Mouse (Mus musculus) embryonic facial prominence, embryonic 15.5 days (tissue): ENCODE results near the gene Pirb. TPM values are rescaled to one million over a fixed set of nuclear protein-coding genes. Genes with fewer than 3 reads are reported as not detected.

Experiments used
- ATAC-seq: fragments of 200-750 bp; cut with Nextera tagmentation; 2 replicates; pipeline ENCODE4 v1.8.0; 2017; ENCODE audit warnings: low read depth, moderate TSS enrichment; ENCODE audit not compliant: insufficient number of reproducible peaks, low FRiP score, low TSS enrichment
- H3K27ac ChIP-seq: fragments of 300-500 bp; sonication (generic); replicated peaks from 2 replicates; pipeline ENCODE4 v1.5.1; 2015; ENCODE audit warnings: mild to moderate bottlenecking, inconsistent platforms
- H3K27me3 ChIP-seq: fragments of 300-500 bp; sonication (generic); 2 replicates; pipeline ENCODE4 v1.6.1; 2015; ENCODE audit warnings: inconsistent platforms
- H3K36me3 ChIP-seq: fragments of 300-500 bp; sonication (generic); 2 replicates; pipeline ENCODE4 v1.6.1; 2015; ENCODE audit warnings: mild to moderate bottlenecking, inconsistent platforms
- H3K4me1 ChIP-seq: fragments of 300-500 bp; sonication (generic); 2 replicates; pipeline ENCODE4 v1.6.1; 2015; ENCODE audit warnings: inconsistent platforms
- H3K4me2 ChIP-seq: fragments of 300-500 bp; sonication (generic); replicated peaks from 2 replicates; pipeline ENCODE4 v1.6.1; 2015; ENCODE audit warnings: mild to moderate bottlenecking, inconsistent platforms
- H3K4me3 ChIP-seq: fragments of 300-500 bp; sonication (generic); replicated peaks from 2 replicates; pipeline ENCODE4 v1.5.1; 2015; ENCODE audit warnings: mild to moderate bottlenecking, inconsistent platforms
- H3K9ac ChIP-seq: fragments of 300-500 bp; sonication (generic); 2 replicates; pipeline ENCODE4 v1.6.1; 2015; ENCODE audit warnings: inconsistent platforms
- H3K9me3 ChIP-seq: fragments of 300-500 bp; sonication (generic); replicated peaks from 2 replicates; pipeline ENCODE4 v1.6.1; 2016; ENCODE audit warnings: inconsistent platforms
- whole genome bisulfite sequencing: fragments of 180-500 bp; shearing (Covaris S2); methylation state at CpG from one replicate; pipeline ENCODE4 v1.1.7; 2015; 5-methylcytosine and 5-hydroxymethylcytosine counted together
- polyA plus RNA-seq: library from polyadenylated mRNA; unstranded; fragments of >200 nt; fragmentation: Nextera tagmentation; extraction: Ambion mirVana; gene quantifications from 2 replicates; pipeline ENCODE4 v1.2.1, GENCODE M21; 2015

Pirb gene
- polyA plus RNA-seq, 1 experiment from 2014 or later: 1.4 TPM

- H3K4me3 ChIP-seq: peak overlapping the region; percentile 78
- peak; percentile 16 for ATAC-seq
- H3K36me3 ChIP-seq: peaks cover 40% of the 10 kb centered on the region
- H3K27me3 ChIP-seq: no peaks in the 10 kb centered on the region
- no peaks in the 10 kb centered on the region for H3K9me3 ChIP-seq
- WGBS: 27% methylated on average over 15 of the region's 15 CpGs
- peak overlapping the region; percentile 83 for H3K4me2 ChIP-seq
- peaks cover 30% of the 10 kb centered on the region for H3K4me1 ChIP-seq
- H3K27ac ChIP-seq: peak overlapping the region; percentile 95
- peak overlapping the region; percentile 87 for H3K9ac ChIP-seq
Measured at GRCm38 (mm10) chr7:3664524-3665214, 55.5 kb downstream of the Pirb start.

Other genes with a start within 250 kb of the Pirb start
- gene Tarm1, start 217.8 kb downstream of the Pirb start, polyA plus RNA-seq: 0.17 and 0.81 TPM in 2 replicates
- gene Oscar, start 104.2 kb downstream of the Pirb start, polyA plus RNA-seq: 0.83 and 1.0 TPM in 2 replicates
- gene Ndufa3, start 103.0 kb downstream of the Pirb start, polyA plus RNA-seq: 483 and 493 TPM in 2 replicates
- 27.1 and 28.3 TPM in 2 replicates for gene Tfpt, start 90.5 kb downstream of the Pirb start, polyA plus RNA-seq
- gene Prpf31, start 90.4 kb downstream of the Pirb start, polyA plus RNA-seq: 87.1 and 94.3 TPM in 2 replicates
- gene Cnot3, start 75.1 kb downstream of the Pirb start, polyA plus RNA-seq: 59.0 and 65.3 TPM in 2 replicates
- gene Leng1, start 54.6 kb downstream of the Pirb start, polyA plus RNA-seq: 20.1 and 22.3 TPM in 2 replicates
- 9.5 and 14.3 TPM in 2 replicates for gene Tmc4, start 42.8 kb downstream of the Pirb start, polyA plus RNA-seq
- gene Tsen34, start 27.5 kb downstream of the Pirb start, polyA plus RNA-seq: 275 and 298 TPM in 2 replicates
- gene Mboat7, start 26.9 kb downstream of the Pirb start, polyA plus RNA-seq: 53.8 and 62.4 TPM in 2 replicates
- 1,464 and 1,578 TPM in 2 replicates for gene Rps9, start 16.4 kb downstream of the Pirb start, polyA plus RNA-seq
- not detected in 2 replicates for gene Gm15448, start 105.3 kb upstream of the Pirb start, polyA plus RNA-seq
- 0.41 and 0.52 TPM in 2 replicates for gene Pira2, start 124.7 kb upstream of the Pirb start, polyA plus RNA-seq
- 0.37 and 0.47 TPM in 2 replicates for gene Gm14548, start 177.7 kb upstream of the Pirb start, polyA plus RNA-seq
- gene Lilra6, start 195.1 kb upstream of the Pirb start, polyA plus RNA-seq: 0.27 and 0.28 TPM in 2 replicates